Mouse (Mus musculus): ENCODE results near the gene Fam53b. TPM values are rescaled to one million over a fixed set of nuclear protein-coding genes. Genes with fewer than 3 reads are reported as not detected.

Gene Fam53b
- polyA plus RNA-seq, 1 experiment from 2014 or later, result 31.1 TPM

Other genes starting within 250 kb of the Fam53b start
- gene Oat, start 237.5 kb downstream of the Fam53b start, polyA plus RNA-seq (2015; fragmentation: Nextera tagmentation; extraction: Ambion mirVana), result 115 and 123 TPM in 2 replicates
- 0.08 TPM in 1 of 2 replicates, not detected in the other for gene Nkx1-2, start 214.2 kb downstream of the Fam53b start, polyA plus RNA-seq (2015; fragmentation: Nextera tagmentation; extraction: Ambion mirVana)
- 14.5 and 16.8 TPM in 2 replicates for gene Lhpp, start 203.2 kb downstream of the Fam53b start, polyA plus RNA-seq (2015; fragmentation: Nextera tagmentation; extraction: Ambion mirVana)
- 105 and 115 TPM in 2 replicates for gene Eef1akmt2, start 38.8 kb upstream of the Fam53b start, polyA plus RNA-seq (2015; fragmentation: Nextera tagmentation; extraction: Ambion mirVana)
- 42.5 and 43.5 TPM in 2 replicates for gene Abraxas2, start 45.3 kb upstream of the Fam53b start, polyA plus RNA-seq (2015; fragmentation: Nextera tagmentation; extraction: Ambion mirVana)
- 16.1 and 16.2 TPM in 2 replicates for gene Zranb1, start 117.3 kb upstream of the Fam53b start, polyA plus RNA-seq (2015; fragmentation: Nextera tagmentation; extraction: Ambion mirVana)

All from forebrain, embryonic 13.5 days (tissue).